Mouse (Mus musculus) natural killer cell, adult 2 months (primary cell): ENCODE measurements around the gene P4ha2.

ENCODE experiments used
- DNase-seq, 2 experiments: peaks; one replicate each; pipeline ENCODE4 v3.0.0; 2022; ENCODE audit warnings: low spot score in 2 of 2

Gene P4ha2

GRCm38 (mm10) chr11:54068520-54069371 lies 31.1 kb upstream of the P4ha2 start, which contains the start of gene Pdlim4:
TSS of gene Pdlim4 (minus strand) at chr11:54069014.
- no peak for DNase-seq

- DNase-seq, result no peak
These were observed 28.0 kb upstream of the P4ha2 start for GRCm38 (mm10) chr11:54071726-54072445.

DNA sequence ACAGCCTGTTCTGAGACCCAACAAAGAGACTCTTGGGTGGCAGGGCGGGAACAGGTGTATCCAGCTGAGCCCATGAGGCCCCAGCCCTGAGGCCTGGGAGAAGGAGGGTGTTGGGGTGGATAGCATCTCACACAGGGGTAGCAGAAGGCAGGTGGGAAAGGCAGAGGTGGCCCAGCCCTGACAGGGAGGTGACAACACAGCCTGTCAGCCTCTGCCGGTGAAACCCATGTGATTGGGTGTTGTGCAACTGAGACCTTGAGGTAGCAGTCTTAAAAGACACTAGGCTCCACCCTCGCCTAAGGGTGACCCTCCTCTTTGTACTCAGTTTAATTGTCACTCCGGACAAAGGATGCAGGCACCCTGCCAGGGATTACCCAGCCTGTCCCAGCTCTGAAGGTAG lies 26.6 kb upstream of the P4ha2 start:
- DNase-seq, result no peak

DNA sequence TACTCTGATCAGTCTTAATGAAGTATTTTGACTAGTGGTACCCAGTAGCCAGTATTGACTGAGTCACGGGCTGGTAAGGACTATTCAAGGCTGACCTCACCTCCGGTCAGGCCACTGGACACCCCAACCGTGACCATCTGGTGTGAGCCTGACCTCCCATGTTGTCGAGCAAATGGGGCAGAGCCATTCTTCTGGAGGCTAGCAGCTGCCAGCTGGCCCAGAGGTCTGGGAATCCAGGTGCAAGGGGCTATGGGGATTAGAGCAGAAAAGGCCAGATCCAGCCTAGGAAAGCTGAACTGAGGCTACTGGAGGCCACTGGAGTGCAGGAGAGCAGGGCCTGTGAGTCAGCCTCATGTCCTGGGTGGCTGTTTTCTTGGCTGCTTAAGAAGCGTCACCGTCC lies 24.5 kb upstream of the P4ha2 start:
- DNase-seq, result no peak

GRCm38 (mm10) chr11:54076101-54076500 lies 23.8 kb upstream of the P4ha2 start:
- no peak for DNase-seq

DNA sequence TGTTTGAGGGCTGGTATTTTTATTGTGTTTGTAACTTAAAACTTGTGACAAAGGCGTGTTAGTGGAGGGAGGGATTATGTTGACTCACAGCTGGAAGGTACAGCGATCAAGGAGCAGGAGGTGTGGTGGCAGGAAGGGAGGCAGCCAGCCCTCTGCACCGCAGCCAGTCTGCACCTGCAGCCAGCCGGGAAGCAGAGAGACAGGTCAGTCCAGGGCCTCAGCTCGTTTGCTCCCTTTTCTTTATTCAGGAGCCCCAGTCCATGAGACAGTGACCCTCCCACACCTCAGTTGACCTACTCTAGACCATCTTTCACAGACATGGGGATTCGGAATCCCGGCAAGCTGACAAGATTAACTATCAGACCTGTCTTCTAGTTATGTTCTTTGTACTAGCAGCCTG lies 19.5 kb upstream of the P4ha2 start:
- DNase-seq, result no peak

DNA sequence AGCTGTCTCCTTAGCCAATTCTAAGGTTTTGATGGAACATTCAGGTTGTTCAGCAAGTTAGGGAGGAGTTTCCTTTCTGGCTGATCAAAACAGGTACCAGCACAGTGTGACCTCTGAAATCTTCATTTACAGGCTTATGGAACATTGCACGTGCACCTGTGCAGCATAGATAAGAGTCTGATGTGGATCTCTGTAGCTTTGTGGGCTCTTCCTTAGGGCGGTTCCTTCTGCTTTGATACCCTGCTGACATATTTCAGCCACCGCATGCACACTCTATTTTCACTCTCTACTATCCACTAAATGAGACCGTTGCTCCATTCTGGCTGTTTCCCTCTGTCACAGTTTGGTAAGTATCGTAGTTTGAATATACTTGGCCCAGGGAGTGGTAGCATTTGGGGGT lies 17.2 kb upstream of the P4ha2 start:
- DNase-seq, result no peak

DNA sequence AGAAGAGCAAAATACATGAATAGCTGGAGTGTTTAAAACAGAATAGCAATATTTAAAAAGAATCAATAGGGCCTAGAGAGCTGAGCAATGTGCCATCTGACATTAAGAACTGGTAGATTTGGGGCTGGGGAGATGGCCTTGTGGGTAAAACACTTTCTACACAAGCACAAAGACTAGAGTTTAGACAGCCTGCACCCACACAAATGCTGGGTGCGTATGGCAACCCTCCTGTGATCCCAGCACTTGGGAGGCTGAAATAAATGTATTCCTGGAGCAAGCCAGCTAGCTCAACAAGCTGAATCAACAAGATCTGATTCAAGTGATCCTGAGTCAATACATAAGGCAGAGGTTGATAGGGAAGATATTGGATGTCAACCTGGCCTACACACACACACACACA lies 14.9 kb upstream of the P4ha2 start:
- DNase-seq, result no peak

DNA sequence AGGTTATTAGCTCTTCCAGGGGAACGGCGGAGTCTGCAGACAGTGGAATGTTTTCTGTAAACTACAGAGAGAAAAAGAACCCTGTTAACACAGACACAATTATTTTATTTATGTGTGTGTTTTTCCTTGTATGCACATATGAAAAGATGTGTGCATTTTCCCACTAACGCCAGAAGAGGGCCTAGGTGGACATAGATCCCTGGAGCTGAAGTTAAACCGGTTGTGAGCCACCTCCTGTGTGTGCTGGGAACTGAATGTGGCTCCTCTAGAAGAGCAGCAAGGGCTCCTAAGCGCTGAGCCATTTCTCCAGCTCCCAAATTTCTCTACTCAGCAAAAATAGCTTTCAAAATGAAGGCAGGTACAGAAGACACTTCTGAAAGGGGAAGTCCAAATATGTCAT lies 14.1 kb upstream of the P4ha2 start:
- DNase-seq, result no peak

DNA sequence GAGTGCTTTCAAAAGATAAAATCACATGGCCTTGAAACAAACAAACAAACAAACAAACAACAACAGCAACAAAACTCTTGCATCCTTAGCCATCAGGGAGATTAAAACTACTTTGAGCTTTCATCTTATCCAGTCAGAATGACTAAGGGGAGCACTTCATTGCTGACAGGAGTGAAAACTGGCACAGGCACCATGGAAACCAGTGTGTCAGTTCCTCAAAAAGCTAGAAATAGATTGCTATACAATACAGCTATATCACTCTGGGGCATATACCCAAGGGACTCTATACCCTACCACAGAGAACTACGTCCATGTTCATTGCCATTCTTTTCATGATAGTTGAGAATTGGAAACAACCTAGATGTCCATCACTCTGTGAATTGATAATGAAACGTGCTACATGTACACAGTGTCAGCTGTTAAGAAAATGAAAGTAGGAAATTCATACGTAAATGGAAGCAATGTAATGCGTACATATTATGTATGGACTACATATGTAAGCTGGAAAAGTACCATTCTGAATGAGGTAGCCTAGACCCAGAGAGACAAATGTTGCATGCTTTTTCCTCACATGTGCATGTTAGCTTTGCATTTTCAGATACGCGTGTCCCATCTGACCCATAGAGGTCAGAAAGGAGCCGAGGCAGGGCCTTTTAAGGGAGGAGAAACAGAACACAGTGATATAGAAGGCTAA lies 11.5 kb upstream of the P4ha2 start:
- DNase-seq, result no peak

- peak; percentile 67 to 76 for DNase-seq
These were observed 11.0 kb upstream of the P4ha2 start for GRCm38 (mm10) chr11:54088947-54089317.

- no peak for DNase-seq
These were observed 9.6 kb upstream of the P4ha2 start for GRCm38 (mm10) chr11:54090091-54090879.

DNA sequence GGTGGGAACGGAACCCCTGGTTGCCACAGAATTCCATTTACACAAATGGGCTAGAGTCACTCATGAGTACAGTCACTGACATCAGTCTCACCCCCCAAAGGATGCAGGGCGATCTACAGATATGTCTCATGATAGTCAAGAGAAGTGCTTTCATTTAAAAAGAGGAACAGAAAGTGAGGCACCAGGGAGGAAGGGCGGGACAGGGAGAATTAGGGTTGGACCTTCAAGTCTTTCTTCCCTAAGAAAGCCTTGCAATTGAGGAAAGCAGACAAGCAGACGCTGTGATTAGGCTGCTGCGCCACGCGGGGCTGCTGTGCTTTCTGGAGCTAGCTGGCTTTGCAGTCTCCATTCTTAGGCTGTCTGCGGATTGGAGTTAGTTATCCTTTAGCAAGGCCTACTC lies 8.2 kb upstream of the P4ha2 start:
- DNase-seq, result peak; percentile 13 to 67

DNA sequence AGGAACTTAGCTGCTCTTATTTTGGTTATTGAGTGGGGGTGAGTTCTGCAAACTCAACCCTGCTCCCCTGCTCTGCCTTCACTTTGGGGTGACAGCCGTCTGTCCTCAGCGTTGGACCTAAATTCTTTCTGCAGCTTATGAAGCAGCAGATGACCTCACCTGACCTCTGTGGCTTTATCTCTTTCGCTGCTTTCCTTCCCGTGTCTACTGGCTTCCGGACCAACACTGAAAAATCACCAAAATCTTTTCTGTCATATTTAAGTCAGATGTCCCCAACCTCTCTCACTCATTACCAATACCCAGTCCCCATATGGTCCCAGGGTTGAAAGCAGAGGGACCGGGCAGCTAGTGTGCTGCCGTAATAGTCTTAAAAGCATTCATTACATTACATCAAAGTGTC lies 7.7 kb upstream of the P4ha2 start:
- DNase-seq, result peak in 1 of 2 experiments; percentile 26

- DNase-seq, result peak; percentile 14 to 44
These were observed 6.9 kb upstream of the P4ha2 start for GRCm38 (mm10) chr11:54093000-54093399.

DNA sequence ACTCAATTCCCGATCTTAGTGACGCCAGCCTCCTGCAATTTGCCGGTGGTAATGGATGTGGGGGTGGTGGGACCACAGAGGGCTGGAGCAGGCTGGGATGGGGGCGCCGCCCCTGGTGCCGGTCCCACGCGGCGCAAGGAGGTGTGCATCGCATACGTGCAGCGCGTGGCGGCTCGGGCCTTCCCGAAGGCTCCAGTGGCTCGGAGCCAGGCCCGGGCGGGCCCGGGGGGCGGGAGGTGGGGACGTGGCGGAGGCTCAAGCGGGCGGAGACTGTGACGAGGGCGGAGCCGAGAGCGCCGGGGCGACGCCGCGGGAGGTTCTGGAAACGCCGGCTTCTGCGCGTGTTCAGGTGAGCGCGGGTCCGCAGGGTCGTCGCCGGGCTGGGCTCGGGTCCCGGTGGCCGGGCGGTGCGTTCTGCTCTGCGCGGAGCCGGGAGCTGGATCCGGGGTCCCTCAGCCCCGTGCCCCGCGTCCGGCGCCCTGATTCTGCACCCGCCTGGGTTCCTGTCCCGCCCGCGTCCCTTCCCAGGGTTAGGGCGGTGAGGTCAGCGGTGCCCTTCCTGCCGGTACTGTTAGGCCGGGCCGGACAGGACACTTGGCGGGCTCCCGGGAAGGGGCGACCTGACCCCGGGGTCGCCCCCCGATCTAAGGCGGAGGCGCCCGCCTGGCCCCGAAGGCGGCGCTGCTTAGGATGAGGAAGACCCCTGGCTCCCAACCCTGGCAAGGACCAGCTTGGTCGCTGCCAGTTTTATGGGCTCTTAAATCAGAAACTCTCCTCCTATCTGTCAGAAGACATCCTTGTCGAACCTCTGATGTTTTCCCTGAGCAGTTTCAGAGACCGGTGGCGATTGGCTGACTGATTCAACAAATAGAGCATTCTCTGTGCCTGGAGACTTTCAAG lies 1.0 kb downstream of the P4ha2 start:
- DNase-seq, result no peak

- DNase-seq, result no peak
These were observed 1.8 kb downstream of the P4ha2 start for GRCm38 (mm10) chr11:54101701-54102100.

DNA sequence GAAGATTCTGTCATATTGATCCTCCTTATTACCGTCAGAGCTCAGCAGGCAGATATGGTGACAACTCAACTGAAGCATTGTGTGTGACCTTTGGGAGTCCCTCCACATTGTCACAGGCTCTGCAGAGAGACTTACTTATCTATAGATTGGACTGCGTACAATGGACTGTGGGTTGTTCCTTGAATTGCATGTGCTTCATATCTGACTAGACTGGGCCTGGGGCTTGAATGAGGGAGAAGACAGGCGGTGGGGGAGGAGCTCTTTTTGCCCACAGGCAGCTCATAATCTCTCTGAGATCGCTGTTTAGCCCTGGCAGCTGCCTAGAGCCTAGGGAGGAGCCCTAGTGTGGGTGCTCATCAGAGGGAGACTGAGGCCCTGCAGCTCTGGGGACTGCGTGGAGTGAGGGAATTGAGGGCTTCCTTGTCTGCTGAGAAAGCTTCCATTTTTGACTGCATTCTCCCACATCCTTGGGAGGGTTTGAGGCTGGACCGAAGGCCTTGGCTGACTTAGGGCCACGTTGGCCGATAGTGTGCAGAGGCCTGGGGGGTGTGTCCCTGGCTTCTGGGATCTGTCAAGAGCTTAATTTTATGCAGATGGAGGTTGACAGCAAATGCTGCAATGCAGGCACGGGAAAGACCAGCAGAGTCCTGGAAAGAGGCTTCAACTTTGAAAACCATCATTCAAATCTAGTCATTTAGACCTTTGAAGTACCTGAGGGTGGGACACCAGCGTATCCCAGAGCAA lies 3.0 kb downstream of the P4ha2 start:
- DNase-seq, result no peak

GRCm38 (mm10) chr11:54105011-54105410 lies 5.1 kb downstream of the P4ha2 start:
- DNase-seq, result no peak

GRCm38 (mm10) chr11:54106676-54107075 lies 6.8 kb downstream of the P4ha2 start:
- DNase-seq, result no peak
